In genomic region chr11:100769980-100770379, GRCm38 (mm10) we compare ENCODE assay signal across 9 mouse cellular contexts. TPM values are rescaled to one million over a fixed set of nuclear protein-coding genes. Genes with fewer than 3 reads are reported as not detected.
DNase-seq lines count a peak whose midpoint lies in the region; ATAC-seq and TF ChIP-seq lines count a peak whose summit lies in the region.
"Had no signal": no experiment of that assay in that cellular context is flagged by ENCODE, and none has a peak within 500 bp of the region (broad histone marks: within the 10 kb centered on the region; RNA-seq: fewer than 3 reads in every experiment).

No protein-coding gene starts in this region.

- no peak for TF ChIP-seq EP300 in heart, postnatal 0 days (IDR thresholded peaks at IDR 0.05; ENCODE audit: low read depth)

- no peak for TF ChIP-seq CTCF in heart, postnatal 0 days (IDR thresholded peaks at IDR 0.05; ENCODE audit: low read depth)

- H3K4me1 ChIP-seq in heart, postnatal 0 days (ENCODE audit: control insufficient read depth, insufficient read depth), result peaks cover 6% of the 10 kb centered on the region
- peaks cover 9% of the 10 kb centered on the region for H3K4me1 ChIP-seq in hindbrain, embryonic 12.5 days
- peaks cover 8% of the 10 kb centered on the region; the same call in 1 of the 2 replicates for H3K4me1 ChIP-seq in midbrain, embryonic 13.5 days (replicated peaks)

- 44% methylated on average over 6 of the region's 6 CpGs for WGBS in heart, postnatal 0 days
- 56% methylated on average over 6 of the region's 6 CpGs for WGBS in hindbrain, embryonic 12.5 days
- WGBS in midbrain, embryonic 13.5 days, result 53% methylated on average over 6 of the region's 6 CpGs

- peak overlapping the region; percentile 78 for H3K4me3 ChIP-seq in heart, postnatal 0 days (ENCODE audit: low read depth, low read length)
- peak overlapping the region; percentile 41 for H3K4me3 ChIP-seq in hindbrain, embryonic 12.5 days
- H3K4me3 ChIP-seq in midbrain, embryonic 13.5 days (replicated peaks), result peak overlapping the region; percentile 42

- H3K9me3 ChIP-seq in heart, postnatal 0 days (replicated peaks; ENCODE audit: control insufficient read depth, low read length), result no peaks in the 10 kb centered on the region
- H3K9me3 ChIP-seq in hindbrain, embryonic 12.5 days (replicated peaks), result no peaks in the 10 kb centered on the region
- H3K9me3 ChIP-seq in midbrain, embryonic 13.5 days, result no peaks in the 10 kb centered on the region

- H3K27me3 ChIP-seq in heart, postnatal 0 days (ENCODE audit: control insufficient read depth, insufficient read depth, low read length), result no peaks in the 10 kb centered on the region
- no peaks in the 10 kb centered on the region for H3K27me3 ChIP-seq in hindbrain, embryonic 12.5 days
- no peaks in the 10 kb centered on the region for H3K27me3 ChIP-seq in midbrain, embryonic 13.5 days

- DNase-seq in heart, postnatal 0 days (ENCODE audit: low spot score), result no peak
- DNase-seq in heart, adult 11 months, result no peak
- peak; percentile 6 for DNase-seq in NIH3T3 (ENCODE audit: low read depth)
- DNase-seq in right cerebral cortex, adult 18-20 months, result no peak
- DNase-seq in yolk sac, embryonic 10.5 days (ENCODE audit: low spot score), result no peak
- DNase-seq in spleen, postnatal 4 days (ENCODE audit: low spot score in 2 of 2), result no peak

- ATAC-seq in heart, postnatal 0 days (ENCODE audit: insufficient read depth, low read depth), result no peak
- ATAC-seq in hindbrain, embryonic 12.5 days (ENCODE audit: low FRiP score), result no peak
- ATAC-seq in midbrain, embryonic 13.5 days, result no peak

- peak overlapping the region; percentile 73 for H3K4me2 ChIP-seq in heart, postnatal 0 days (ENCODE audit: low read depth, low read length)
- H3K4me2 ChIP-seq in hindbrain, embryonic 12.5 days (replicated peaks), result peak overlapping the region; percentile 48
- peak overlapping the region; percentile 51 for H3K4me2 ChIP-seq in midbrain, embryonic 13.5 days (replicated peaks)

- H3K36me3 ChIP-seq in heart, postnatal 0 days (replicated peaks; ENCODE audit: control insufficient read depth, insufficient read depth, low read length), result peaks cover 4% of the 10 kb centered on the region; the same call in 1 of the 2 replicates
- no peaks in the 10 kb centered on the region for H3K36me3 ChIP-seq in hindbrain, embryonic 12.5 days
- H3K36me3 ChIP-seq in midbrain, embryonic 13.5 days, result no peaks in the 10 kb centered on the region

- H3K27ac ChIP-seq in heart, postnatal 0 days (ENCODE audit: low read depth), result no peak overlapping the region
- no peak overlapping the region for H3K27ac ChIP-seq in hindbrain, embryonic 12.5 days
- no peak overlapping the region for H3K27ac ChIP-seq in midbrain, embryonic 13.5 days

- H3K9ac ChIP-seq in heart, postnatal 0 days (replicated peaks; ENCODE audit: low read depth, low read length), result peak overlapping the region; percentile 30; the same call in 1 of the 2 replicates
- H3K9ac ChIP-seq in hindbrain, embryonic 12.5 days, result peak overlapping the region; percentile 32; the same call in 1 of the 2 replicates
- 0 out of 2 replicates have a peak overlapping the region, but pooled peaks have one; percentile 24 for H3K9ac ChIP-seq in midbrain, embryonic 13.5 days (replicated peaks)

RNA-seq across cellular contexts. Expression of gene Ghdc, which starts 0.8 kb away (rescaled TPM):
- 8.2 and 13.0 TPM in 2 replicates for total RNA-seq in heart, postnatal 0 days (2014; rRNA removed; ENCODE audit: low replicate concordance)
- polyA plus RNA-seq in heart, postnatal 0 days (2015; fragmentation: Nextera tagmentation; extraction: Ambion mirVana), result 6.8 and 7.0 TPM in 2 replicates
- polyA plus RNA-seq in hindbrain, embryonic 12.5 days (2016; fragmentation: Nextera tagmentation; extraction: Ambion mirVana), result 4.4 and 4.7 TPM in 2 replicates
- 2.9 and 4.0 TPM in 2 replicates for polyA plus RNA-seq in midbrain, embryonic 13.5 days (2015; fragmentation: Nextera tagmentation; extraction: Ambion mirVana)

RNA-seq across cellular contexts. Expression of gene Hcrt, which starts 7.2 kb away (rescaled TPM):
- total RNA-seq in heart, postnatal 0 days (2014; rRNA removed; ENCODE audit: low replicate concordance), result not detected in 2 replicates
- not detected in 2 replicates for polyA plus RNA-seq in heart, postnatal 0 days (2015; fragmentation: Nextera tagmentation; extraction: Ambion mirVana)
- polyA plus RNA-seq in hindbrain, embryonic 12.5 days (2016; fragmentation: Nextera tagmentation; extraction: Ambion mirVana), result not detected in 2 replicates
- 0.30 TPM in 1 of 2 replicates, not detected in the other for polyA plus RNA-seq in midbrain, embryonic 13.5 days (2015; fragmentation: Nextera tagmentation; extraction: Ambion mirVana)
- total RNA-seq: left cerebral cortex, adult 18-20 months had no signal

RNA-seq across cellular contexts. Expression of gene Kcnh4, which starts 10.2 kb away (rescaled TPM):
- not detected in 2 replicates for total RNA-seq in heart, postnatal 0 days (2014; rRNA removed; ENCODE audit: low replicate concordance)
- not detected in 2 replicates for polyA plus RNA-seq in heart, postnatal 0 days (2015; fragmentation: Nextera tagmentation; extraction: Ambion mirVana)
- 6.0 and 6.2 TPM in 2 replicates for polyA plus RNA-seq in hindbrain, embryonic 12.5 days (2016; fragmentation: Nextera tagmentation; extraction: Ambion mirVana)
- polyA plus RNA-seq in midbrain, embryonic 13.5 days (2015; fragmentation: Nextera tagmentation; extraction: Ambion mirVana), result 8.4 and 8.5 TPM in 2 replicates

RNA-seq across cellular contexts. Expression of gene Rab5c, which starts 32.0 kb away (rescaled TPM):
- 99.1 and 117 TPM in 2 replicates for total RNA-seq in heart, postnatal 0 days (2014; rRNA removed; ENCODE audit: low replicate concordance)
- polyA plus RNA-seq in heart, postnatal 0 days (2015; fragmentation: Nextera tagmentation; extraction: Ambion mirVana), result 11.0 and 12.0 TPM in 2 replicates
- 17.7 and 19.9 TPM in 2 replicates for polyA plus RNA-seq in hindbrain, embryonic 12.5 days (2016; fragmentation: Nextera tagmentation; extraction: Ambion mirVana)
- polyA plus RNA-seq in midbrain, embryonic 13.5 days (2015; fragmentation: Nextera tagmentation; extraction: Ambion mirVana), result 27.4 and 29.5 TPM in 2 replicates

RNA-seq across cellular contexts. Expression of gene Hspb9, which starts 56.3 kb away (rescaled TPM):
- not detected in 2 replicates for total RNA-seq in heart, postnatal 0 days (2014; rRNA removed; ENCODE audit: low replicate concordance)
- 0.22 TPM in 1 of 2 replicates, not detected in the other for polyA plus RNA-seq in heart, postnatal 0 days (2015; fragmentation: Nextera tagmentation; extraction: Ambion mirVana)
- 0.35 and 0.38 TPM in 2 replicates for polyA plus RNA-seq in hindbrain, embryonic 12.5 days (2016; fragmentation: Nextera tagmentation; extraction: Ambion mirVana)
- 0.26 TPM in 1 of 2 replicates, not detected in the other for polyA plus RNA-seq in midbrain, embryonic 13.5 days (2015; fragmentation: Nextera tagmentation; extraction: Ambion mirVana)
- total RNA-seq: left cerebral cortex, adult 18-20 months had no signal
